Mouse (Mus musculus) B cell, adult 2 months (primary cell): ENCODE measurements around the gene 1700029J07Rik.

Experiments used
- DNase-seq, 2 experiments: peaks; one replicate each; pipeline ENCODE4 v3.0.0; 2022

The 1700029J07Rik gene

DNA sequence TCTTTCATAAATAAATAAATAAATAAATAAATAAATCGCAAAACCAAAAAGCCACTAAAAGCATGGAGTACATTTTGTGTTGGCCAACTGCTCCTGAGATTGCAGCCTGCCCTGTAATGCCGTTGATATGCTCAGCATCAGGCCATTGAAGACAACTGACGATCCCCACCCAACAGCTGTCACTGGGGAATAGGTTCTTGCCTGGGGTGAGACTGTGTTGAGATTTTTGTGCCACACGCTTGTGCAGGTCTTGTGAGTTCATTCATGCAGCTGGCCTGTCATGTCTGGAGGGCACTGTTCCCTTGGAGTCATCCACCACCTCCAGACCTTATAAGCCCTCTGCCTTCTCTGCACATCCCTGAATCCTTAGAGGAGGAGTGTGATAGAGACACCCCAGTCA lies 28.8 kb downstream of the 1700029J07Rik start:
- no peak for DNase-seq

DNA sequence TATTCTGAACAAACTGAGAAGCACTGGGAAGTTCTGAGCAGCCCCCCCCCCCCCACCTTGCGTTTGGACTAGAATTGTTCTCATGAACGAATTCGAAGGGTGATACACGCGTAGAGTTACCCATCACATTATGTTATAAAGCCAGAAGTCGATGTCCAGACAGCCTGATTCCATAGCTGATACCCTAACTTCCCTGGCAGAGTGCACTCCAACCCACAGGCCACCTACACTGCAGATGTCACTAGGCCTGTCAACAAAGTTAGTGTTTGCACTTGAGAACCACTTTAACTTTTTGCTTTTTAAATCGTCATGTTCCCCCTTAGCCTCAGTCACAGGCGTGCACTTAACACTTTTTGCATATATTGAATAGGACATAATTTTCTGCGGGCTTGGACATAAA lies 38.1 kb downstream of the 1700029J07Rik start:
- no peak for DNase-seq

DNA sequence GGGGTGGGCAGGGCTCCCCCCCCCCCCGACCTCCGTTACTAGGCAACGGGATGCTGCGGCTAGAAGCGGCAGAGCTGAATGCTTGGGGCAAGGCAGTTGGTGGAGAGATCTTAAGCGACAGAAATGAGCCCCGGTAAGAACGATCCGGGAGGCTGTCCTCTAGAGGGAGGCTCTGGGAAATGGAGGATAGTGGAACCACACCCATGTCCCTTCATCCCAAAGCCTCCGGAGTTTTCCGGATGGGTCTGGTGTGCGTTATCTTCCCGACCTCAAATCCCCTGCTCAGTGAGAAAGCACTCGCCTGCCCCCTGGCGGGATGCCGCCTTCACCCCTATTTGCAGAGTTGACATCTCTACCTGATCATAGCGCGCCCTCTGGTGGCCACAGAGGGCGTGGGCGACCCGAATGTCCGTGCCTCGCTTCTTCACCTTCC lies 40.5 kb downstream of the 1700029J07Rik start, which contains the start of gene Ccdc110:
TSS of gene Ccdc110 (plus strand) at position 38 of the 433 bp plus-strand sequence.
- DNase-seq, result peak; percentile 98

- no peak for DNase-seq
Measured at GRCm38 (mm10) chr8:45922116-45922515, 52.9 kb downstream of the 1700029J07Rik start.

- DNase-seq, result no peak
Measured at GRCm38 (mm10) chr8:45920392-45920791, 54.7 kb downstream of the 1700029J07Rik start.

DNA sequence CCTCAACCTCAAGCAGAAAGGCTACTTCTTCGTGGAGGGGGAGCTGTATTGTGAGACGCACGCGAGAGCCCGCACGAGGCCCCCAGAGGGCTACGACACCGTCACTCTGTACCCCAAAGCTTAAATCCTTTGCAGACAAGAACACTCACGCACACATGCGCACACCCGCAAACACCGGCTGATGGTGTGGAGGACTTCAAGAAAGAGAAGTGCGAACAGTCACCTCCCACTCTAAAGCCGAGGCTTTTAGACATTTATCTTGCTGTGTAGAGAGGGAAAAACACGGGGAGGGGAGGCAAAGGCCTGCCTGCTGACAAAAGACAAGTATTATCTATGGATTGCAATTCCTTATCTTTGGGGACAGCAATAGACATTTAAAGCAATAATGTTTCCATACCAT lies 56.2 kb downstream of the 1700029J07Rik start:
- no peak for DNase-seq

GRCm38 (mm10) chr8:45917040-45917679 lies 57.9 kb downstream of the 1700029J07Rik start:
- no peak for DNase-seq

- DNase-seq, result no peak
Measured at GRCm38 (mm10) chr8:45916496-45916895, 58.6 kb downstream of the 1700029J07Rik start.

- no peak for DNase-seq
Measured at GRCm38 (mm10) chr8:45913707-45914106, 61.3 kb downstream of the 1700029J07Rik start.

DNA sequence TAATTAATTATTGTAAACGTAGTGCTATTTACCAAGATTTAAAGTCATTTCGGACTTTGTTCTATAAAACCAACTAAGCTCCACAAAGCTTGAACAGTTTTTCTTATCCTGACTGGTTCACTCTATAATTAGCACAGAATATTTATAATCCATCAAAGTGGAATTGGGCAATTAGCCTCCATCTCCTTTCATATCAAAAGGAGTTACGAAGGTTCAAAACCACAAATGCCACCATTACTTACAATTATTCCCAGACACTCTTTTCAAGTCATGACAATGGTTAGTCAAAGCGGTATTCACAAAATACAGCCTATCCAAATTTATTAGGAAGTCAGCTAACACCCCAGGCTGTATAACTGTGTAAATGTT lies 68.8 kb downstream of the 1700029J07Rik start:
- no peak for DNase-seq

DNA sequence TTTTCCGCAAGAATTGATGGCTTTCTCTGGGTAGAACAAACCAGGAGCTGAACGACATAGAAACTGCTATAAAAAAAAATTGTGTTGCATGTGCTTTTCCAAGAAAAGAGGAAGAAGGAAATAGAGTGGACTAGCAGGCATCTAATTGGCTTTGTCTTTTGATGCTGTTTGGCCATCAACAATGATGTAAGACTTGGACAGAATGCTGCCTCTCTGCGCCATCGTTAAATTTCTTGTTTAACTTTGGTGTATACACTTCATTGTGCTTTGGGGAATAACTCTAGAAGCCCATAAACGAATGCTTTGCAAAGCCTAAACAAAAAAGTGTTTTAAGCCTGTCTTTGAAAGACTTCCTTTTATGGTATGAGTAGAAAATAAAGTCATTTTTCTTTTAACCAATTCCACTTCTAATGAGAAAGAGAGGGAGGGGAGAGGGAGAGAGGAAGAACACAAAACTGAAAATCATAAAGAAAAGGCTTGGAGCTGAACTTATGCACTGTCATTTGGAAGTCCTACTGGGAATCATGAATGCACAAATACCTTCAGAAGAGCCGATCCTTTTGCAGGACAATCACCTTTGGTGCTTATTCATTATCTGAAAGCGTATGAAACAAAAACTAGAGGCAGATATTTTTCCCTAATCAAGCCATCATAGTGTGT lies 69.3 kb downstream of the 1700029J07Rik start:
- DNase-seq, result no peak

- DNase-seq, result no peak
Measured at GRCm38 (mm10) chr8:45903659-45904058, 71.4 kb downstream of the 1700029J07Rik start.
